Mouse (Mus musculus) heart, embryonic 11.5 days (tissue): ENCODE measurements at regions not wholly inside any gene's neighbourhood (a gene's known extent, or its start where the extent isn't known, plus 50 kb on each side); places are given as distances from the start of the nearest gene placed in this dataset.

ENCODE experiments used
- ATAC-seq: fragments of 200-750 bp; cut with Nextera tagmentation; replicated peaks from 2 replicates; pipeline ENCODE4 v1.8.0; 2017; ENCODE audit warnings: moderate library complexity; ENCODE audit not compliant: insufficient number of reproducible peaks, low FRiP score, low TSS enrichment
- H3K27ac ChIP-seq: fragments of 300-500 bp; sonication (generic); 2 replicates; pipeline ENCODE4 v1.5.1; 2014; ENCODE audit warnings: mild to moderate bottlenecking, low read depth, low read length
- H3K27me3 ChIP-seq: fragments of 300-500 bp; sonication (generic); 2 replicates; pipeline ENCODE4 v1.6.1; 2014; ENCODE audit warnings: mild to moderate bottlenecking, low read length, mixed read lengths; ENCODE audit not compliant: control insufficient read depth, insufficient read depth
- H3K36me3 ChIP-seq: fragments of 300-500 bp; sonication (generic); 2 replicates; pipeline ENCODE4 v1.6.1; 2014; ENCODE audit warnings: mild to moderate bottlenecking, low read length, moderate library complexity, mixed read lengths; ENCODE audit not compliant: control insufficient read depth, insufficient read depth
- H3K4me1 ChIP-seq: fragments of 300-500 bp; sonication (generic); 2 replicates; pipeline ENCODE4 v1.6.1; 2014; ENCODE audit warnings: low read length; ENCODE audit not compliant: control insufficient read depth, insufficient read depth
- H3K4me2 ChIP-seq: fragments of 300-500 bp; sonication (generic); 2 replicates; pipeline ENCODE4 v1.6.1; 2014; ENCODE audit warnings: mild to moderate bottlenecking, moderate library complexity
- H3K4me3 ChIP-seq: fragments of 300-500 bp; sonication (generic); 2 replicates; pipeline ENCODE4 v1.5.1; 2014; ENCODE audit warnings: low read depth, low read length
- H3K9ac ChIP-seq: fragments of 300-500 bp; sonication (generic); 2 replicates; pipeline ENCODE4 v1.6.1; 2014; ENCODE audit warnings: mild to moderate bottlenecking, low read depth, low read length, moderate library complexity
- H3K9me3 ChIP-seq: fragments of 300-500 bp; sonication (generic); replicated peaks from 2 replicates; pipeline ENCODE4 v1.6.1; 2016; ENCODE audit warnings: low read length; ENCODE audit not compliant: control insufficient read depth
- WGBS: fragments of 180-500 bp; shearing (Covaris S2); extraction: QIAGEN DNeasy Blood & Tissue Kit; methylation state at CpG from one replicate; pipeline ENCODE4 v1.1.7; 2014; ENCODE audit not compliant: insufficient replicate concordance; 5-methylcytosine and 5-hydroxymethylcytosine counted together

- no peak overlapping the region for H3K4me3 ChIP-seq
- H3K4me2 ChIP-seq, result no peak overlapping the region
- no peaks in the 10 kb centered on the region for H3K9me3 ChIP-seq
- no peaks in the 10 kb centered on the region for H3K27me3 ChIP-seq
- H3K9ac ChIP-seq, result no peak overlapping the region
- H3K36me3 ChIP-seq, result no peaks in the 10 kb centered on the region
- H3K4me1 ChIP-seq, result no peaks in the 10 kb centered on the region
- no peak overlapping the region for H3K27ac ChIP-seq
- 61% methylated on average over 8 of the region's 8 CpGs for WGBS
- ATAC-seq, result no peak
These were observed 309.6 kb downstream of the Adgrl2 start for GRCm38 (mm10) chr3:148680737-148681136.

DNA sequence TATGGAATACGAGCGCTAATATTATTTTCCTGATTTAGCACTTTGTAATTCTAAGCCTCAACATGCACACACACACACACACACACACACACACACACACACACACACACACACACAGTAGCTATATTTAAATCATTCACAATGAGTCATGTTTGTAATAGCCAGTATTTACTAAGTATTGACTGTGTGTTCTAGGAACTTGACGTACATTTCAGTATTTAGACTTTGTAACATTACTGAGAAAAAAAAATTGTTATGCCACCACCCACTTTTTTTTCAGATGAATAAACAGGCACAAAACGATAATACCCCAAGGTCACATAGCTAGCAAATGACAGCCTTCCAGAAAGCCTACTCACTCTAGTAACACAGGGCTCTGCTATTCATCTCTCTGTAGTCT is 310.3 kb downstream of the Adgrl2 start:
- 85% methylated on average over 4 of the region's 4 CpGs for WGBS
- Histone ChIP-seq H3K27ac (no peak overlapping the region), H3K9ac (no peak overlapping the region), H3K27me3 (no peaks in the 10 kb centered on the region), H3K4me1 (no peaks in the 10 kb centered on the region), H3K4me2 (no peak overlapping the region), H3K4me3 (no peak overlapping the region), H3K9me3 (no peaks in the 10 kb centered on the region), H3K36me3 (no peaks in the 10 kb centered on the region)
- ATAC-seq, result no peak

GRCm38 (mm10) chr3:148679121-148679520 is 311.2 kb downstream of the Adgrl2 start:
- no peak for ATAC-seq
- Histone ChIP-seq H3K36me3 (no peaks in the 10 kb centered on the region), H3K4me1 (no peaks in the 10 kb centered on the region), H3K4me2 (no peak overlapping the region), H3K9ac (no peak overlapping the region), H3K9me3 (no peaks in the 10 kb centered on the region), H3K4me3 (no peak overlapping the region), H3K27ac (no peak overlapping the region), H3K27me3 (no peaks in the 10 kb centered on the region)
- 42% methylated on average over 2 of the region's 2 CpGs for WGBS

GRCm38 (mm10) chr3:148676025-148676424 is 314.3 kb downstream of the Adgrl2 start:
- Histone ChIP-seq H3K9ac (no peak overlapping the region), H3K4me1 (no peaks in the 10 kb centered on the region), H3K4me3 (no peak overlapping the region), H3K27ac (no peak overlapping the region), H3K27me3 (no peaks in the 10 kb centered on the region), H3K4me2 (no peak overlapping the region), H3K9me3 (no peaks in the 10 kb centered on the region), H3K36me3 (no peaks in the 10 kb centered on the region)
- no peak for ATAC-seq
- WGBS, result 67% methylated on average over 2 of the region's 2 CpGs

DNA sequence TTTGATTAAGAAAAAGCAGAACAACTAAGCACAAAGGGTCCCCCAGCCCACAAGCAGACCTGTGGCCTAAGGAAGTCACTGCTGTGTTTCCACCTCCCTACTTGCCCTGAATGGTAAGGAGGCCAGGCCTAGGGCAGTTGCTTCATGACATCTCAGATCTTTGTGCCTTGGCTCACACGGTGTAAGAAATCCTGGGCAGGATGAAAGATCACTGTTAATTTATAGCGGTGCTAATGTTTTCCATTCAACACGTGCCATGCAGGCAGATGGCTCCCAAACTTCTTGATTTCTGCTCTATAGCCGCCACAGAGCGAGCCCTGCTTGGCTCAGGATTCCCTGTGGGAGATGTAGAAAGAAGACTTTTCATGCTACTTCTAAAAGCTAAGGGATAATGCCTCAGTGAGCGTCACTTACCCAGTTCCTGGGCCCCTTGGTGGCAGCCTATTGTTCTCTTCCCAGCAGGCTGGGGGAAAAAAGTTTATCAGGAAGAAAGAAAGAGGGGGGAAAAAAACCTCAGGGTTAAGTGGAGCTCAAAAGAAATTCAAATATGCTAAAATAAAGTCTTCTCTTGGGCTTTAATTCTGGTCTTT is 327.4 kb downstream of the Adgrl2 start:
- 36% methylated on average over 6 of the region's 6 CpGs for WGBS
- H3K4me2 ChIP-seq, result no peak overlapping the region
- H3K9ac ChIP-seq, result no peak overlapping the region

DNA sequence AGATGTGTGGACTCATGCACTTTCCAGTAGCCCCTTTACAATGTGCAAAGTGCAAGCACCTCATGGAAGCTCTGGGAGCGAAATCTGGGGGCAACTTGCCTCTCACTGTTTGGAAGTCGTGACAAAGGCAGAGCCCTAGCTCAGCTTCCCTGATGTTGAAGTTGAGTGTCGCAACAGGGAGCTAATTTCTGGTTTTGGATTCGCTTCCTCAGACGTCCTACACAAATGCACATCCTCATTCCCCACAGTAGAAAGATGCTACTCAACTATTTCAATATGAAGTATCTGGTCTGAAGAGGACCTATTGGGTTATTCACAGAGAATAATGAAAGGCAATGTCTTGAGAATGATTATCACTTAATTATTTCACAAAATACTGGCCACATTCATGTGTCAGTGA is 331.3 kb downstream of the Adgrl2 start:
- 84% methylated on average over 5 of the region's 5 CpGs for WGBS
- Histone ChIP-seq H3K27ac (no peak overlapping the region), H3K36me3 (no peaks in the 10 kb centered on the region), H3K4me1 (no peaks in the 10 kb centered on the region), H3K27me3 (no peaks in the 10 kb centered on the region), H3K9ac (no peak overlapping the region), H3K9me3 (no peaks in the 10 kb centered on the region), H3K4me3 (no peak overlapping the region), H3K4me2 (no peak overlapping the region)
- ATAC-seq, result no peak

More for the DNA sequence above, 327.4 kb downstream of the Adgrl2 start:
- no peak overlapping the region for H3K4me3 ChIP-seq
- H3K36me3 ChIP-seq, result no peaks in the 10 kb centered on the region
- H3K27ac ChIP-seq, result no peak overlapping the region
- H3K4me1 ChIP-seq, result no peaks in the 10 kb centered on the region
- H3K27me3 ChIP-seq, result no peaks in the 10 kb centered on the region
- ATAC-seq, result no peak
- H3K9me3 ChIP-seq, result no peaks in the 10 kb centered on the region

- no peak for ATAC-seq
- 76% methylated on average over 8 of the region's 8 CpGs for WGBS
- H3K27me3 ChIP-seq, result no peaks in the 10 kb centered on the region
- no peak overlapping the region for H3K4me2 ChIP-seq
- H3K27ac ChIP-seq, result no peak overlapping the region
- no peak overlapping the region for H3K4me3 ChIP-seq
- no peaks in the 10 kb centered on the region for H3K9me3 ChIP-seq
- H3K9ac ChIP-seq, result no peak overlapping the region
- no peaks in the 10 kb centered on the region for H3K4me1 ChIP-seq
- no peaks in the 10 kb centered on the region for H3K36me3 ChIP-seq
These were observed 332.0 kb downstream of the Adgrl2 start for GRCm38 (mm10) chr3:148658368-148658767.

- Histone ChIP-seq H3K4me3 (no peak overlapping the region), H3K4me1 (no peaks in the 10 kb centered on the region), H3K4me2 (no peak overlapping the region), H3K9me3 (no peaks in the 10 kb centered on the region), H3K36me3 (no peaks in the 10 kb centered on the region), H3K27ac (no peak overlapping the region), H3K9ac (no peak overlapping the region), H3K27me3 (no peaks in the 10 kb centered on the region)
- 84% methylated on average over 7 of the region's 7 CpGs for WGBS
- ATAC-seq, result no peak
These were observed 334.2 kb downstream of the Adgrl2 start for GRCm38 (mm10) chr3:148656187-148656586.

- H3K4me1 ChIP-seq, result no peaks in the 10 kb centered on the region
- no peaks in the 10 kb centered on the region for H3K36me3 ChIP-seq
- no peaks in the 10 kb centered on the region for H3K9me3 ChIP-seq
- H3K4me2 ChIP-seq, result no peak overlapping the region
- H3K9ac ChIP-seq, result no peak overlapping the region
- no peak for ATAC-seq
- 67% methylated on average over 8 of the region's 8 CpGs for WGBS
- no peak overlapping the region for H3K4me3 ChIP-seq
- H3K27ac ChIP-seq, result no peak overlapping the region
- H3K27me3 ChIP-seq, result no peaks in the 10 kb centered on the region
These were observed 340.1 kb downstream of the Adgrl2 start for GRCm38 (mm10) chr3:148650241-148650640.
